Mouse (Mus musculus) lung, adult 2 months (tissue): ENCODE results near the gene Cox8b.

Experiments
- CTCF ChIP-seq: fragments of 200-500 bp; IDR thresholded peaks from 2 replicates; pipeline ENCODE4 v1.5.1; 2011; ENCODE audit warnings: mild to moderate bottlenecking, low read length, control low read depth; ENCODE audit not compliant: insufficient read depth
- POLR2A ChIP-seq: fragments of 200-500 bp; IDR thresholded peaks from 2 replicates; pipeline ENCODE4 v1.6.1; 2011; ENCODE audit warnings: low read depth, mild to moderate bottlenecking, control low read depth, low read length, borderline replicate concordance; ENCODE audit errors: extremely low read depth

- TF ChIP-seq POLR2A = no peak
- no peak for TF ChIP-seq CTCF
Observed at GRCm38 (mm10) chr7:140938896-140939295, 38.6 kb upstream of the Cox8b start.
